Mouse (Mus musculus) cerebellum, postnatal 36 days (tissue): Measurements from ENCODE around the gene Pus10.
"Not testable (repeated sequence)": the region's sequence is repeated elsewhere in the genome, so short reads cannot be mapped to it uniquely, and the experiment has no call there.

Source experiments
- DNase-seq, 2 experiments: peaks; one replicate each; pipeline ENCODE4 v3.0.0; 2021 to 2022; ENCODE audit warnings: mixed read lengths in 2 of 2

Pus10 gene

GRCm38 (mm10) chr11:23767369-23767768, 101.9 kb downstream of the Pus10 start:
- DNase-seq, result not testable (repeated sequence)

- DNase-seq, result no peak
These were observed 102.5 kb downstream of the Pus10 start for GRCm38 (mm10) chr11:23767928-23768327.

- no peak for DNase-seq
These were observed 103.6 kb downstream of the Pus10 start for GRCm38 (mm10) chr11:23769033-23769432.

- DNase-seq, result peak; percentile 7 to 14
These were observed 104.4 kb downstream of the Pus10 start for GRCm38 (mm10) chr11:23769686-23770509.

GRCm38 (mm10) chr11:23770510-23770759, 105.0 kb downstream of the Pus10 start:
- DNase-seq, result no peak

GRCm38 (mm10) chr11:23770760-23771506, 105.5 kb downstream of the Pus10 start, which contains the start of gene Rel:
Gene Rel, minus strand, starts transcription at chr11:23770970.
- DNase-seq, result peak; percentile 92 to 94

GRCm38 (mm10) chr11:23771507-23772097, 106.1 kb downstream of the Pus10 start:
- no peak for DNase-seq

GRCm38 (mm10) chr11:23772471-23772870, 107.0 kb downstream of the Pus10 start:
- no peak for DNase-seq

- no peak for DNase-seq
These were observed 113.3 kb downstream of the Pus10 start for GRCm38 (mm10) chr11:23778787-23779201.

GRCm38 (mm10) chr11:23782038-23782437, 116.6 kb downstream of the Pus10 start:
- no peak for DNase-seq
